Mouse (Mus musculus) ES-Bruce4 (cell line): ENCODE data around the gene Arpc4. TPM values are rescaled to one million over a fixed set of nuclear protein-coding genes. Genes with fewer than 3 reads are reported as not detected.

ENCODE experiments used
- H3K27ac ChIP-seq: 2 replicates; pipeline ENCODE4 v1.5.1; 2012; ENCODE audit warnings: low read length, inconsistent platforms; ENCODE audit not compliant: insufficient read depth
- H3K27me3 ChIP-seq: 2 replicates; pipeline ENCODE4 v1.6.1; 2012; ENCODE audit warnings: mild to moderate bottlenecking, low read length, inconsistent platforms; ENCODE audit not compliant: control insufficient read depth, poor library complexity, insufficient read depth, severe bottlenecking
- H3K36me3 ChIP-seq: 2 replicates; pipeline ENCODE4 v1.6.1; 2012; ENCODE audit warnings: inconsistent platforms, mild to moderate bottlenecking, low read length, moderate library complexity; ENCODE audit not compliant: control insufficient read depth, poor library complexity, insufficient read depth, severe bottlenecking
- H3K4me1 ChIP-seq: one replicate; pipeline ENCODE4 v1.8.1; 2011; ENCODE audit warnings: low read length; ENCODE audit not compliant: control insufficient read depth, insufficient read depth
- H3K4me3 ChIP-seq: 2 replicates; pipeline ENCODE4 v1.5.1; 2011; ENCODE audit warnings: low read depth, mild to moderate bottlenecking, low read length
- H3K9ac ChIP-seq: 2 replicates; pipeline ENCODE4 v1.6.1; 2012; ENCODE audit warnings: low read depth, mild to moderate bottlenecking, inconsistent platforms; ENCODE audit not compliant: poor library complexity, severe bottlenecking
- H3K9me3 ChIP-seq: replicated peaks from 2 replicates; pipeline ENCODE4 v1.6.1; 2012; ENCODE audit warnings: mild to moderate bottlenecking, low read length, inconsistent platforms; ENCODE audit not compliant: control insufficient read depth, poor library complexity, insufficient read depth, severe bottlenecking
- CTCF ChIP-seq: IDR thresholded peaks from one replicate; pipeline ENCODE4 v1.8.1; 2011; ENCODE audit warnings: low read depth, low read length
- EP300 ChIP-seq: IDR thresholded peaks from 2 replicates; pipeline ENCODE4 v1.6.1; 2011; ENCODE audit warnings: low read depth, low read length; ENCODE audit not compliant: insufficient read depth
- POLR2A ChIP-seq: IDR thresholded peaks from one replicate; pipeline ENCODE4 v1.8.1; 2011; ENCODE audit warnings: low read length; ENCODE audit not compliant: insufficient read depth
- polyA plus RNA-seq: library from polyadenylated mRNA; stranded (reverse); fragments of >200 nt; gene quantifications from 2 replicates; pipeline ENCODE4 v1.2.4, GENCODE M21; 2011; ENCODE audit warnings: low read depth; ENCODE audit not compliant: missing spikeins, insufficient read depth, insufficient read length

Arpc4 gene
- polyA plus RNA-seq, 1 experiment: 120 TPM

- H3K27ac ChIP-seq: no peak overlapping the region
- TF ChIP-seq EP300 (no peak), CTCF (no peak), POLR2A (no peak)
- no peak overlapping the region for H3K4me3 ChIP-seq
- H3K27me3 ChIP-seq: no peaks in the 10 kb centered on the region
- H3K36me3 ChIP-seq: no peaks in the 10 kb centered on the region
- no peaks in the 10 kb centered on the region for H3K4me1 ChIP-seq
- H3K9ac ChIP-seq: no peak overlapping the region
- H3K9me3 ChIP-seq: no peaks in the 10 kb centered on the region
These were observed 16.4 kb upstream of the Arpc4 start for GRCm38 (mm10) chr6:113361476-113361875.

- Histone ChIP-seq H3K9ac (no peak overlapping the region), H3K9me3 (no peaks in the 10 kb centered on the region), H3K4me3 (no peak overlapping the region), H3K27ac (no peak overlapping the region), H3K4me1 (no peaks in the 10 kb centered on the region), H3K27me3 (no peaks in the 10 kb centered on the region), H3K36me3 (no peaks in the 10 kb centered on the region)
- TF ChIP-seq POLR2A: no peak
These were observed 15.7 kb upstream of the Arpc4 start for GRCm38 (mm10) chr6:113362241-113362640.

GRCm38 (mm10) chr6:113364518-113365135 is 13.3 kb upstream of the Arpc4 start:
- Histone ChIP-seq H3K4me1 (no peaks in the 10 kb centered on the region), H3K36me3 (no peaks in the 10 kb centered on the region; the same call in 1 of the 2 replicates), H3K9me3 (no peaks in the 10 kb centered on the region), H3K27ac (peak overlapping the region; percentile 44), H3K9ac (no peak overlapping the region), H3K4me3 (no peak overlapping the region), H3K27me3 (no peaks in the 10 kb centered on the region)
- no peak for TF ChIP-seq EP300
- no peak for TF ChIP-seq POLR2A
- no peak for TF ChIP-seq CTCF

- 0 out of 2 replicates have a peak overlapping the region, but pooled peaks have one; percentile 37 for H3K9ac ChIP-seq
- H3K9me3 ChIP-seq: no peaks in the 10 kb centered on the region
- 0 out of 2 replicates have a peak overlapping the region, but pooled peaks have one; percentile 0 for H3K27ac ChIP-seq
- no peak for TF ChIP-seq EP300
- TF ChIP-seq POLR2A: no peak
- TF ChIP-seq CTCF: no peak
- peaks cover 6% of the 10 kb centered on the region for H3K36me3 ChIP-seq
- H3K27me3 ChIP-seq: no peaks in the 10 kb centered on the region
- H3K4me3 ChIP-seq: peak overlapping the region; percentile 14
- H3K4me1 ChIP-seq: no peaks in the 10 kb centered on the region
These were observed 11.3 kb upstream of the Arpc4 start for GRCm38 (mm10) chr6:113366639-113367038.

GRCm38 (mm10) chr6:113367574-113367973 is 10.3 kb upstream of the Arpc4 start:
- no peaks in the 10 kb centered on the region for H3K27me3 ChIP-seq
- no peaks in the 10 kb centered on the region for H3K4me1 ChIP-seq
- H3K9me3 ChIP-seq: no peaks in the 10 kb centered on the region
- H3K27ac ChIP-seq: peak overlapping the region; percentile 92
- H3K9ac ChIP-seq: 0 out of 2 replicates have a peak overlapping the region, but pooled peaks have one; percentile 37
- H3K36me3 ChIP-seq: peaks cover 12% of the 10 kb centered on the region
- H3K4me3 ChIP-seq: no peak overlapping the region
- TF ChIP-seq EP300 (no peak), POLR2A (no peak), CTCF (no peak)

- Histone ChIP-seq H3K27me3 (no peaks in the 10 kb centered on the region), H3K4me1 (no peaks in the 10 kb centered on the region), H3K9me3 (no peaks in the 10 kb centered on the region), H3K27ac (peak overlapping the region; percentile 92), H3K4me3 (peak overlapping the region; percentile 1; the same call in 1 of the 2 replicates), H3K36me3 (peaks cover 13% of the 10 kb centered on the region), H3K9ac (0 out of 2 replicates have a peak overlapping the region, but pooled peaks have one; percentile 5)
- TF ChIP-seq EP300: peak; percentile 71; the same call in 1 of the 2 replicates
- TF ChIP-seq CTCF: no peak
These were observed 9.8 kb upstream of the Arpc4 start for GRCm38 (mm10) chr6:113368124-113368523.
